Mouse (Mus musculus): ENCODE results near the gene Cmtm1. TPM values are rescaled to one million over a fixed set of nuclear protein-coding genes. Genes with fewer than 3 reads are reported as not detected.

Cmtm1 gene
- total and polyA plus RNA-seq, 3 experiments = not detected

DNA sequence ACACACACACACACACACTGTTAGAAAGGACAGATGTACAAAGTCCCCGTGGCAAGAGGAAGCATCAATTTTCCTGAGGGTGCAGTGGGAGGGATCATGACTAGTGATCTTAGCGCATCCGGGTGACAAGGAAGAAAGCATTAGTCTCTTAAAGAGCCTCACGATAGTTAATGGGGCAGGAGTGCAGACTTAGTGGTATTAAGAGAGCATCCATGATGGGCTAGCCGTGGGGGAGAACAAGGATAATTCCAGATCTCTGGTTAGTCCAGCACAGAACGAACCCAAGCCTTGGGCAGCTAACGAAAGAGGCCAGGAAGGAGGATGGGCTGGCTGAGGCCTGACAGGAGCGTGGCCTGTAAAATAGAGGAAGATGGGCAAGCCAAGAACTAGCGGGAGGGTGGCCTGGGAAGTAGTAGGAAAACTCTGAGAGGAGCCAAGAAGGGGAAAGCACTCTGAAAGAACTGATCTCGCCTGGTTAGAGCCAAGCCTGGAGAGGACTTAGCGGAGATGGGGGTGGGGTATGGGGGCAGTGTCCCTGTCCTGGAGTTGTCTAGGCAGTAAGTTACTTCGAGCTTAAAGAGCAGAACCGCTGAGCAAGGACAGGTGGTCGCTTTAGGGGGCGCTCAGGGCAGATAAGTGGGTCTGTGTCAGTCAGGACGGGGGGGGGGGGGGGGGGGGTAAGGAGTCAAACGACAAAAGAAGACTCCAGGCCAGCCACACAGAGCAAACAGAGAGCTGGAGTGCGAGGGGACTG, 29.5 kb upstream of the Cmtm1 start, which contains the start of gene Cmtm3:
Cmtm3 (plus strand) TSS at position 182 of the 754 bp plus-strand sequence.
- TF ChIP-seq EP300 (IDR thresholded peaks at IDR 0.05; ENCODE audit: low read length) = no peak
- TF ChIP-seq TBP (conservative IDR thresholded peaks at IDR 0.05; ENCODE audit: low read depth, low read length) = no peak
- no peak for TF ChIP-seq ETS1 (conservative IDR thresholded peaks at IDR 0.05; ENCODE audit: low read depth, low read length)
- no peak for TF ChIP-seq USF1 (IDR thresholded peaks at IDR 0.05; ENCODE audit: low read depth, low read length)
- no peak for TF ChIP-seq RCOR1 (conservative IDR thresholded peaks at IDR 0.05; ENCODE audit: low read depth, low read length)
- no peak for TF ChIP-seq HCFC1 (IDR thresholded peaks at IDR 0.05; ENCODE audit: low read depth, low read length)
- no peak for TF ChIP-seq MEF2A (IDR thresholded peaks at IDR 0.05; ENCODE audit: borderline replicate concordance, low read depth, low read length)
- TF ChIP-seq JUN (IDR thresholded peaks at IDR 0.05; ENCODE audit: insufficient read depth, low read depth, low read length) = no peak
- TF ChIP-seq NRF1 (IDR thresholded peaks at IDR 0.05; ENCODE audit: low read depth, low read length) = no peak
- TF ChIP-seq MXI1 (IDR thresholded peaks at IDR 0.05; ENCODE audit: low read depth, low read length) = no peak
- no peak for TF ChIP-seq POLR2A (IDR thresholded peaks at IDR 0.05; ENCODE audit: low read depth, low read length)
- no peak for TF ChIP-seq KAT2A (IDR thresholded peaks at IDR 0.05; ENCODE audit: insufficient replicate concordance, low read length)
- no peak for TF ChIP-seq MYC (IDR thresholded peaks at IDR 0.05; ENCODE audit: low read depth, low read length)
- Histone ChIP-seq H3K4me3 (replicated peaks in 1 of 3; ENCODE audit: low read depth in 2 of 3, low read length in 2 of 3, poor library complexity in 1 of 3) (peak within 1 kb of the TSS; percentile 61 to 92 (median 63)), H3K4me2 (ENCODE audit: insufficient read depth, low read depth, poor library complexity, severe bottlenecking) (peak within 1 kb of the TSS; percentile 85), H3K27me3 (replicated peaks) (no peaks in the 10 kb centered on the region), H3K9ac (ENCODE audit: insufficient read depth, low read depth) (peak within 1 kb of the TSS; percentile 85), H3K27ac (ENCODE audit: insufficient read depth, low read depth) (no peak within 1 kb of the TSS), H3K36me3 (replicated peaks in 1 of 2; ENCODE audit: control insufficient read depth in 1 of 2, insufficient read depth in 1 of 2, low read length in 1 of 2) (peaks cover 0 to 4% of the 10 kb centered on the region in 2 experiments), H3K79me2 (replicated peaks; ENCODE audit: control insufficient read depth, extremely low read depth, insufficient read depth, poor library complexity, severe bottlenecking) (no peaks in the 10 kb centered on the region), H3K9me3 (replicated peaks; ENCODE audit: low read length) (no peaks in the 10 kb centered on the region), H3K4me1 (ENCODE audit: control insufficient read depth in 1 of 2, insufficient read depth in 2 of 2) (peaks cover 3 to 28% of the 10 kb centered on the region in 2 experiments; a peak in 2 of 4 replicates)
- dilution Hi-C loops (cut with MboI; ENCODE audit: extremely low pct_ligation_motif_present, extremely low pct_unique_long_range_greater_than_20kb, low sequenced_read_pairs) (no loop called here), in situ Hi-C loops (cut with MboI; ENCODE audit: low pct_ligation_motif_present, low pct_unique_long_range_greater_than_20kb, low sequenced_read_pairs) (loop anchor here (10.0 kb wide), 1 partner anchor 95 kb away; the partner anchor contains the start of gene Tk2)
- DNase-seq (ENCODE audit: extremely low read depth) = no peak

DNA sequence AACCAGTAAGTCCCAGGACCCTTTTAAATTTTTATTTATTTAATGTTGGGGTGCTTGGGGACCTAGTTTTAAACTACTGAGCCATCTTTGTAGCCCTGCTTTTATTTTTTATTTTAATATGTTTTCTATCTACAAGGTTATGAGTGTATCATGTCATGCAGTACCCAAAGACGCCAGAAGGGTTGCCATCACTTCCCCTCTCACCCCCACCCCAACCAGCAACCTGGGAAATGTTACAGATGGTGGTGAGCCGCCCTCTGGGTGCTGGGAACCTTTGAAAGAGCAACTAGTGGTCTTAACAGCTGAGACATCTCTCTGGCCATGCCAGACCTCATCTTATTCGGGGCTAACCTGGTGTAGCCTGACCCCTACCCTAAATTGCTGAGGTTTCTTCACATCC, 27.9 kb upstream of the Cmtm1 start:
- H3K27ac ChIP-seq (ENCODE audit: insufficient read depth, low read depth) = no peak overlapping the region
- TF ChIP-seq CTCF (conservative IDR thresholded peaks at IDR 0.05 in 1 of 2, IDR thresholded peaks at IDR 0.05 in 1 of 2; ENCODE audit: low read depth in 2 of 2, low read length in 2 of 2) = peak; percentile 7 to 36; a peak in 2 of 4 replicates
- TF ChIP-seq IRF4 (IDR thresholded peaks at IDR 0.05; ENCODE audit: low read depth, low read length) = no peak
- in situ Hi-C loops (cut with MboI; ENCODE audit: low pct_ligation_motif_present, low pct_unique_long_range_greater_than_20kb, low sequenced_read_pairs) = loop anchor here (10.0 kb wide), 1 partner anchor 93 kb away; the partner anchor contains the start of gene Tk2
- H3K9ac ChIP-seq (ENCODE audit: insufficient read depth, low read depth) = no peak overlapping the region
- H3K27me3 ChIP-seq (replicated peaks) = no peaks in the 10 kb centered on the region
- peaks cover 3 to 16% of the 10 kb centered on the region in 2 experiments; a peak in 2 of 4 replicates for H3K4me1 ChIP-seq (ENCODE audit: control insufficient read depth in 1 of 2, insufficient read depth in 2 of 2)
- peak; percentile 21 for DNase-seq (ENCODE audit: extremely low read depth)
- no peaks in the 10 kb centered on the region for H3K36me3 ChIP-seq (replicated peaks in 1 of 2; ENCODE audit: control insufficient read depth in 1 of 2, insufficient read depth in 1 of 2, low read length in 1 of 2)
- dilution Hi-C loops (cut with MboI; ENCODE audit: extremely low pct_ligation_motif_present, extremely low pct_unique_long_range_greater_than_20kb, low sequenced_read_pairs) = no loop called here
- no peak overlapping the region for H3K4me2 ChIP-seq (ENCODE audit: insufficient read depth, low read depth, poor library complexity, severe bottlenecking)
- H3K4me3 ChIP-seq (replicated peaks in 1 of 3; ENCODE audit: low read depth in 2 of 3, low read length in 2 of 3, poor library complexity in 1 of 3) = no peak overlapping the region
- H3K9me3 ChIP-seq (replicated peaks; ENCODE audit: low read length) = no peaks in the 10 kb centered on the region
- H3K79me2 ChIP-seq (replicated peaks; ENCODE audit: control insufficient read depth, extremely low read depth, insufficient read depth, poor library complexity, severe bottlenecking) = no peaks in the 10 kb centered on the region
